Mouse (Mus musculus): Measurements from ENCODE around the gene Pak2. TPM values are rescaled to one million over a fixed set of nuclear protein-coding genes. Genes with fewer than 3 reads are reported as not detected.
"Not testable (repeated sequence)": the region's sequence is repeated elsewhere in the genome, so short reads cannot be mapped to it uniquely, and the experiment has no call there.

The Pak2 gene
- polyA plus RNA-seq, 1 experiment from 2014 or later = 25.8 TPM

DNA sequence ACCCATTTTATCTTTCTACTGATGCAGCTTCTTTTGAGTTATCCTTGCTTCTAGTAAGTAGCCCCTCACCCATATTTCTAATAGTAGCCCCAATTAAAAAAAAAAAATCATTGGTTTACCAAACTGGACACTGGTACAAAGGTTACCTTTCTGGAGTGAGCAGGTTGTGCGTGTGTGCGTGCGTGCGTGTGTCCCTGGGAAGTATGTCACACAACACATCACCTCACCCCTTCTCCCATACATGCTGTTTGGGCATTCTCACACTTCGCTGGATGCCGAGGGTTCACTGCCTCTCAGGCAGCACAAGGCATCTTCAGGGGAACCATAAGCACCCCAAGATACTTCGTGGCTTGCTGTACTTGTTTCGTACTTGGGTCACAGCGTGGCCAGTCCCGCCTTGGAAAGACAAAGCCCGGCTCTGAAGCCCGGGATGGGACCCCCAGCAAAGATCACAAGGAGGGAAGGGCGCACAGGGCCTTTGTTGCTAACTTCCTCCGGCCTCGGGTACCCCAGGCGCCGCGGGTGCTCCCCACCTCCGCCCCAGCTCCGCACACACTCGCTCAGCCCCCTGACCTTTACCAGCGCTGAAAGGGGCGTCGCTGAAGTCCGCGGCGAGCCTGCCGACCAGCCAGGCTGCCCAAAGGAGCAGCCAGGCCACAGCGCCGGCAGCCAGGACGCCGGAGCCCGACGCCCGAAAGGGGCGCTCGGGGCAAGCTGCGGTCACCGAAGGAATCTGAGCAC, 19.9 kb upstream of the Pak2 start:
- Histone ChIP-seq H3K36me3 (ENCODE audit: insufficient read depth, low read length) (peaks cover 7% of the 10 kb centered on the region; the same call in 1 of the 2 replicates), H3K9me3 (ENCODE audit: low read length) (no peaks in the 10 kb centered on the region), H3K27ac (ENCODE audit: low read length) (peak overlapping the region; percentile 62), H3K4me3 (ENCODE audit: low read depth, low read length) (peak overlapping the region; percentile 74), H3K27me3 (replicated peaks; ENCODE audit: insufficient read depth, low read length) (no peaks in the 10 kb centered on the region), H3K9ac (replicated peaks; ENCODE audit: low read depth) (peak overlapping the region; percentile 77), H3K4me2 (replicated peaks; ENCODE audit: low read depth, low read length) (peak overlapping the region; percentile 69), H3K4me1 (ENCODE audit: insufficient read depth, low read depth, low read length) (peaks cover 4% of the 10 kb centered on the region; the same call in 1 of the 2 replicates)
- ATAC-seq (peak; percentile 80), DNase-seq (ENCODE audit: low spot score) (no peak)
- TF ChIP-seq EP300 (IDR thresholded peaks at IDR 0.05) = no peak
- TF ChIP-seq CTCF (IDR thresholded peaks at IDR 0.05) = 0 out of 2 replicates have a peak, but pooled peaks have one; percentile 1
- WGBS = under 1% methylated on average over 38 of the region's 39 CpGs

DNA sequence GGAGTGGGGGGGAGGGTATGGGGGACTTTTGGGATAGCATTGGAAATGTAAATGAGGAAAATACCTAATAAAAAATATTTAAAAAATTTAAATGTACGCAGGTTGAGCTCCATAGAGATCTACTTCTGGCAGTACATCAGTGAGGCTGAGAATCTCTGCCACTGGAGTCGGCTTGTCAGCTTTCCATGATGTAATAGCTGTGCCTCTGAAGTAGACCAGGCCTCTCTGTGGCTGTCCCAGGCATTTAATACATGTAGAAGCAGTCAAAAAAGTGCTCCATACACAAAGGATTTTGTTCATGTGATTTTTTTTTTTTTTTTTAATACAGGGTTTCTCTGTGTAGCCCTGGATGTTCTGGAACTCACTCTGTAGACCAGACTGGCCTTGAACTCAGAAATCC, 18.6 kb upstream of the Pak2 start:
- not testable (repeated sequence) for H3K9me3 ChIP-seq (ENCODE audit: low read length); DNase-seq (ENCODE audit: low spot score)

DNA sequence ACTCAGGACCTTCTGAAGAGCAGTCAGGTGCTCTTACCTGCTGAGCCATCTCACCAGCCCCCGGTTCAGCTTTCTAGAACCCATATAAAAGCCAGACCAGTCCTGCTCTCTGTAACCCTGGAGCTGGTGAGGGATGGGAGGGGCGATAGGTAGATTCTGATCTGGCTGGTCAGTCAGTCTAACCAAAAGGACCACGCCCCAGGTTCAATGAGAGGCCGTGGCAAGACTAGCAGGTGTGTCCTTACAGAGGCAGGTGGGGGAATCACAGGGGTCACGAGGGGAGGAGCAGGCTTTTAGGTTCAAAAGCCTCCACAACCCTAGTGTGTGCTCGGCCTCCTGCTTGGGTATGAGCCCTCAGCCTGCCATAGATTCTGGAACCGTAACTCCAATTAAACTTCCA, 12.3 kb upstream of the Pak2 start:
- no peaks in the 10 kb centered on the region for H3K4me1 ChIP-seq (ENCODE audit: insufficient read depth, low read depth, low read length)
- peaks cover 12% of the 10 kb centered on the region; the same call in 1 of the 2 replicates for H3K36me3 ChIP-seq (ENCODE audit: insufficient read depth, low read length)
- H3K27me3 ChIP-seq (replicated peaks; ENCODE audit: insufficient read depth, low read length) = no peaks in the 10 kb centered on the region
- H3K9ac ChIP-seq (replicated peaks; ENCODE audit: low read depth) = no peak overlapping the region
- no peak for ATAC-seq
- no peak for TF ChIP-seq EP300 (IDR thresholded peaks at IDR 0.05)
- TF ChIP-seq CTCF (IDR thresholded peaks at IDR 0.05) = no peak
- no peak for DNase-seq (ENCODE audit: low spot score)
- no peaks in the 10 kb centered on the region for H3K9me3 ChIP-seq (ENCODE audit: low read length)
- no peak overlapping the region for H3K27ac ChIP-seq (ENCODE audit: low read length)
- no peak overlapping the region for H3K4me2 ChIP-seq (replicated peaks; ENCODE audit: low read depth, low read length)
- H3K4me3 ChIP-seq (ENCODE audit: low read depth, low read length) = no peak overlapping the region
- 94% methylated on average over 7 of the region's 7 CpGs for WGBS

More for the DNA sequence above, 18.6 kb upstream of the Pak2 start:
- WGBS = 86% methylated on average over 2 of the region's 2 CpGs
- H3K4me1 ChIP-seq (ENCODE audit: insufficient read depth, low read depth, low read length); ATAC-seq; H3K9ac ChIP-seq (replicated peaks; ENCODE audit: low read depth); H3K36me3 ChIP-seq (ENCODE audit: insufficient read depth, low read length); H3K27ac ChIP-seq (ENCODE audit: low read length); H3K27me3 ChIP-seq (replicated peaks; ENCODE audit: insufficient read depth, low read length); H3K4me2 ChIP-seq (replicated peaks; ENCODE audit: low read depth, low read length); H3K4me3 ChIP-seq (ENCODE audit: low read depth, low read length): not testable (repeated sequence)

DNA sequence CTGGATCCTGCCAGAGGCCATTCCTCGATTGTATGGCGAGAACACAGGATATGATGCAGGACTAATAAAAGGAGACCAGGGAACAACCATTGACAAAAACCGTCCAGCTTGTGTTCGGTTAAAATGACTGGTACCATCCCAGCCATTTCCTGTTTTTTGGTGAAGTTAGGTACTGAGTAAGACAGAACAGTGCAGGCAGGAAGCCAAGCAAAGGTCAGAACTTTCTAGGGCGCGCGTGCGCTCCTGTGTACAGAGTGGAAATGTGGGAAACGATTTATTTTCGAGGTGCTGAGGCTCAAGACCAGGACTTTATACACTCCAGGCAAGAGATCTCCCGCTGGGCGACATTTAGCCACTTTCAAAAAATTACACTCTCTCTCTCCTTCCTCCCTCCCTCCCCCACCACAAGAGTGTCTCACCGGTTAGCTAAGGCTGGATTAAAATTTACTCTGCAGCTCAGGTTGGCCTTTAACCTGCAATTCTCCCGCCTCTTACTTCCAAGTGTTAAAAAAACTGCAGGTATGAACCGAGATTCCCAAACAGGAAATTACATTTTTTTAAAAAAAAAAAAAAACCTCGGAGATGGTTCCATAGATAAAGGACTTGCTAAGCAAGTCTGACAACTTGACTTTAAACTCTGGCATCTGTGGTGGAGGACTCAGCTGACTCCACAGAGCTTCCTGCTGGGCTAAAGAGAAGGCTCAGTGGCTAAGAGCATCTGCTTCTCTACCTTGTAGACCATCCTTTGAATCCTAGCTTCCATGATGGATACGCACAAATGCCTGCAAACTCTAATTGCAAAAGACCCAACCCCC, 8.7 kb upstream of the Pak2 start:
- Histone ChIP-seq H3K27ac (ENCODE audit: low read length) (peak overlapping the region; percentile 51; the same call in 1 of the 2 replicates), H3K4me2 (replicated peaks; ENCODE audit: low read depth, low read length) (no peak overlapping the region; the same call in 1 of the 2 replicates), H3K27me3 (replicated peaks; ENCODE audit: insufficient read depth, low read length) (no peaks in the 10 kb centered on the region), H3K9me3 (ENCODE audit: low read length) (no peaks in the 10 kb centered on the region), H3K4me1 (ENCODE audit: insufficient read depth, low read depth, low read length) (no peaks in the 10 kb centered on the region), H3K4me3 (ENCODE audit: low read depth, low read length) (no peak overlapping the region), H3K9ac (replicated peaks; ENCODE audit: low read depth) (no peak overlapping the region), H3K36me3 (ENCODE audit: insufficient read depth, low read length) (peaks cover 12% of the 10 kb centered on the region; the same call in 1 of the 2 replicates)
- TF ChIP-seq EP300 (IDR thresholded peaks at IDR 0.05) (0 out of 2 replicates have a peak, but pooled peaks have one; percentile 12), CTCF (IDR thresholded peaks at IDR 0.05) (no peak)
- 38% methylated on average over 17 of the region's 17 CpGs for WGBS
- DNase-seq (ENCODE audit: low spot score) = peak; percentile 51
- ATAC-seq = peak; percentile 71

DNA sequence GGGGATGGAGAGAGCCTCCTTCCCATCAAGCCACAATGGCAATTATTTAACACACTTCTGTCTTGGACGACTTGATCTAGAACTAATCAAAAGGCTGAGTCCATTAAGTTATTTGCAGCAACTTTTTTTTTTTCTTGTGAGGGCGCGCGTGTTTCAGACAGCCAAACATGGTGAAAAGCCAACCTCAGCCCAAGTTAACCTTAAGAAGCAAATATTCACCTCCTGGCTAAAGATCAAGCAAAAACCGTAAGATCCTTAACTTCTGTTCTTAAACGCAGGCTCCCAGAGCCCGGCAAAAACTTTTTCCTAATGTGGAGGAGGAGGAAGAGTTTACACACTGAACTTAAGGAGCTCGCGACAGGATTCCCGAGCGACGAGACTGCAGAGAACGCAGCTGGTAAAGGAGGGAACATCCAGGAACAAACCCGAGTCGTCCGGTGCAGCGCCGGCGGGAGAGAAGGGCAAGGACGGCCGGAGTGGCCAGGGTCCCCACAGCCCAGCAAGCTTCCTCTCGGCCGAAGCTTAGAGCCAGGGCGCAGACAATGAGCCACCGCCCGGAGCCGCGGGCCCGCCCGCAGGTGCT, 643 bp downstream of the Pak2 start:
- WGBS = under 1% methylated on average over 23 of the region's 30 CpGs
- Histone ChIP-seq H3K27ac (ENCODE audit: low read length) (peak overlapping the region; percentile 99), H3K4me3 (ENCODE audit: low read depth, low read length) (peak overlapping the region; percentile 98), H3K36me3 (ENCODE audit: insufficient read depth, low read length) (no peaks in the 10 kb centered on the region), H3K4me1 (ENCODE audit: insufficient read depth, low read depth, low read length) (peaks cover 10% of the 10 kb centered on the region), H3K4me2 (replicated peaks; ENCODE audit: low read depth, low read length) (peak overlapping the region; percentile 64), H3K9ac (replicated peaks; ENCODE audit: low read depth) (peak overlapping the region; percentile 98), H3K9me3 (ENCODE audit: low read length) (no peaks in the 10 kb centered on the region), H3K27me3 (replicated peaks; ENCODE audit: insufficient read depth, low read length) (no peaks in the 10 kb centered on the region)
- TF ChIP-seq EP300 (IDR thresholded peaks at IDR 0.05) (no peak), CTCF (IDR thresholded peaks at IDR 0.05) (no peak)
- ATAC-seq = no peak
- DNase-seq (ENCODE audit: low spot score) = peak; percentile 60

Data from lung, postnatal 0 days (tissue).